Mouse (Mus musculus): ENCODE data around the gene Safb2.

GRCm38 (mm10) chr17:56566918-56567317, 17.5 kb downstream of the Safb2 start:
- no peak for TF ChIP-seq CTCF (IDR thresholded peaks at IDR 0.05; ENCODE audit: low read depth)
- TF ChIP-seq EP300 (IDR thresholded peaks at IDR 0.05; ENCODE audit: low read depth): no peak

All from liver, postnatal 0 days (tissue).